In the genomic region with DNA sequence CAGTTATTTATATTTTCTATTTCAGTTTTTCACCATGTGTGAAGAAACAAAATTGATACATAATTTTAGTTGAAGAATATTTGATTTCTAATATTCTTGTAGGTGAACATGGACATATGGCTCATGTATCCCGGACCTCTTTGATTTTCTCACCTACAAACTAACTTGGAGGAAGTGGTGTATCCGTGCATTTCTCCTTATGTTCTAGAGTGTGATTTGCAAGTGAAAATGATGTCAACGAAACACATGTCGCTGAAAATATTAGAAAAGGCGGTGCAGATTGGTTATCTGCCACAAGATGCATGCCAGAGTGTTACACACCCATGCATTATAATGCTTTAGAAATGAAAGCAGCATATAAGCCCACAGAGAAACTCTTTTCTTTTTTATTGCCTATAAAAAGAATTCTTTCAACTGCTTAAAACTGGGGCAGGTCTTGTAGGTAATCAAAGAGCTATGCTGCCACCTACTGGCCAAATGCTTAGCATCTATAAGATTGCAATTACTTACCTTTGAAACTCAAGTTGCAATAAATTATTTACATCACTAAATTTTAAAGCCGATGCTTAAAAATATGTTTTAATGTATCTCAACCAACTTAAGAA, we compare ENCODE assay signal across 8 mouse cellular contexts.
DNase-seq lines count a peak whose midpoint lies in the region; ATAC-seq lines count a peak whose summit lies in the region.

No protein-coding gene starts in this region.

- H3K9me3 ChIP-seq in hindbrain, embryonic 11.5 days (ENCODE audit: control insufficient read depth, low read length): no peaks in the 10 kb centered on the region
- H3K9me3 ChIP-seq in hindbrain, embryonic 13.5 days: no peaks in the 10 kb centered on the region
- H3K9me3 ChIP-seq in neural tube, embryonic 11.5 days (ENCODE audit: control insufficient read depth, low read length): no peaks in the 10 kb centered on the region

- no peaks in the 10 kb centered on the region for H3K27me3 ChIP-seq in hindbrain, embryonic 11.5 days (ENCODE audit: control insufficient read depth, insufficient read depth, low read length)
- H3K27me3 ChIP-seq in hindbrain, embryonic 13.5 days: no peaks in the 10 kb centered on the region
- H3K27me3 ChIP-seq in neural tube, embryonic 11.5 days (ENCODE audit: control insufficient read depth, insufficient read depth, low read length): no peaks in the 10 kb centered on the region

- no peak for ATAC-seq in hindbrain, embryonic 11.5 days (ENCODE audit: low FRiP score)
- no peak for ATAC-seq in hindbrain, embryonic 13.5 days (ENCODE audit: low FRiP score)
- ATAC-seq in hematopoietic stem cell, adult 5-6 weeks (replicated peaks in 1 of 2; ENCODE audit: insufficient read depth in 1 of 2, low FRiP score in 2 of 2, low TSS enrichment in 1 of 2, low read depth in 1 of 2, poor library complexity in 2 of 2, severe bottlenecking in 2 of 2): peak; percentile 42 to 46; a peak in 1 of 4 replicates
- ATAC-seq in neural tube, embryonic 11.5 days (ENCODE audit: insufficient read depth, low FRiP score, low TSS enrichment): no peak

- H3K9ac ChIP-seq in hindbrain, embryonic 11.5 days (ENCODE audit: low read depth, low read length): no peak overlapping the region
- H3K9ac ChIP-seq in hindbrain, embryonic 13.5 days: no peak overlapping the region
- no peak overlapping the region for H3K9ac ChIP-seq in neural tube, embryonic 11.5 days (ENCODE audit: low read length)

- no peaks in the 10 kb centered on the region for H3K4me1 ChIP-seq in hindbrain, embryonic 11.5 days (replicated peaks; ENCODE audit: control insufficient read depth, insufficient read depth, low read length)
- H3K4me1 ChIP-seq in hindbrain, embryonic 13.5 days (replicated peaks): 0 out of 2 replicates have a peak, but pooled peaks cover 2% of the 10 kb centered on the region
- H3K4me1 ChIP-seq in neural tube, embryonic 11.5 days (ENCODE audit: control insufficient read depth, insufficient read depth, low read length): no peaks in the 10 kb centered on the region

- H3K27ac ChIP-seq in hindbrain, embryonic 11.5 days (ENCODE audit: low read depth, low read length): no peak overlapping the region
- H3K27ac ChIP-seq in hindbrain, embryonic 13.5 days: no peak overlapping the region
- H3K27ac ChIP-seq in neural tube, embryonic 11.5 days (ENCODE audit: low read depth, low read length): no peak overlapping the region

- H3K4me3 ChIP-seq in hindbrain, embryonic 11.5 days (ENCODE audit: low read depth, low read length): no peak overlapping the region
- no peak overlapping the region for H3K4me3 ChIP-seq in hindbrain, embryonic 13.5 days
- no peak overlapping the region for H3K4me3 ChIP-seq in neural tube, embryonic 11.5 days (ENCODE audit: low read depth, low read length)

- H3K36me3 ChIP-seq in hindbrain, embryonic 11.5 days (ENCODE audit: control insufficient read depth, insufficient read depth, low read length): no peaks in the 10 kb centered on the region
- no peaks in the 10 kb centered on the region for H3K36me3 ChIP-seq in hindbrain, embryonic 13.5 days
- no peaks in the 10 kb centered on the region for H3K36me3 ChIP-seq in neural tube, embryonic 11.5 days (ENCODE audit: control insufficient read depth, insufficient read depth, low read length)

- WGBS in hindbrain, embryonic 11.5 days: 67% methylated on average over 6 of the region's 6 CpGs
- WGBS in hindbrain, embryonic 13.5 days: 56% methylated on average over 6 of the region's 6 CpGs
- 59% methylated on average over 6 of the region's 6 CpGs for WGBS in neural tube, embryonic 11.5 days

- peak; percentile 83 for DNase-seq in hindbrain, embryonic 11.5 days (ENCODE audit: low spot score)
- peak; percentile 73 for DNase-seq in ZHBTc4 (ENCODE audit: low read depth, low spot score)
- DNase-seq in embryo, embryonic 11 days: peak; percentile 89
- peak; percentile 83 to 92 for DNase-seq in left cerebral cortex, postnatal 14 days (ENCODE audit: low spot score in 2 of 2)
- DNase-seq in neural tube, embryonic 11.5 days (ENCODE audit: low spot score): peak; percentile 73
- DNase-seq in spleen, postnatal 4 days (ENCODE audit: low spot score in 2 of 2): no peak

- no peak overlapping the region for H3K4me2 ChIP-seq in hindbrain, embryonic 11.5 days (replicated peaks; ENCODE audit: low read depth, low read length)
- H3K4me2 ChIP-seq in hindbrain, embryonic 13.5 days: no peak overlapping the region
- H3K4me2 ChIP-seq in neural tube, embryonic 11.5 days (ENCODE audit: low read depth): no peak overlapping the region

- intact Hi-C loops in left cerebral cortex, postnatal 14 days (cut with DNase I): no loop called here

Comparison
In these comparisons a context has a peak if more than half of its experiments do, and no peak if none do; other contexts are left out.
1. ATAC-seq: peak in hematopoietic stem cell, adult 5-6 weeks (2 of 2); none in hindbrain, embryonic 11.5 days (single experiment), hindbrain, embryonic 13.5 days (single experiment) and neural tube, embryonic 11.5 days (single experiment).
2. DNase-seq: peak in hindbrain, embryonic 11.5 days (single experiment), ZHBTc4 (single experiment), embryo, embryonic 11 days (single experiment), left cerebral cortex, postnatal 14 days (2 of 2) and neural tube, embryonic 11.5 days (single experiment); none in spleen, postnatal 4 days (0 of 2).